Mouse (Mus musculus) gastrocnemius, postnatal 25 days (tissue): Measurements from ENCODE around the gene Mta3. TPM values are rescaled to one million over a fixed set of nuclear protein-coding genes. Genes with fewer than 3 reads are reported as not detected.

Experiments
- DNase-seq: peaks from one replicate; pipeline ENCODE4 v3.0.0; 2022
- long read RNA-seq, 2 experiments: library from polyadenylated mRNA; stranded (forward); transcript quantifications; one replicate each; pipeline ENCODE4 v2.0.0; 2021
- total RNA-seq, 2 experiments: library from RNA; stranded (reverse); gene quantifications; 1 replicate in 1 of 2; 2 replicates in 1 of 2; pipeline ENCODE4 v1.2.3; 2021

Mta3 gene
- 1 to 10 TPM; 8.8 to 8.9 TPM for total RNA-seq
- long read RNA-seq, experiment 1, partial matches to known transcripts: 0 of 4 reads
- long read RNA-seq, experiment 1, other reads (novel, unspliced or antisense): 2 of 4 reads
- long read RNA-seq, experiment 2, transcript Mta3-203 (14 exons, 1,723 nt): major isoform, 6 of 11 reads
- long read RNA-seq, experiment 2, partial matches to known transcripts: 1 of 11 reads
- long read RNA-seq, experiment 2, other reads (novel, unspliced or antisense): 4 of 11 reads

GRCm38 (mm10) chr17:83706116-83706593 lies at the start of gene Mta3:
Gene Mta3, plus strand, starts transcription at chr17:83706163.
- peak; percentile 66 for DNase-seq

GRCm38 (mm10) chr17:83657375-83657774 lies 48.6 kb upstream of the Mta3 start:
- no peak for DNase-seq

DNA sequence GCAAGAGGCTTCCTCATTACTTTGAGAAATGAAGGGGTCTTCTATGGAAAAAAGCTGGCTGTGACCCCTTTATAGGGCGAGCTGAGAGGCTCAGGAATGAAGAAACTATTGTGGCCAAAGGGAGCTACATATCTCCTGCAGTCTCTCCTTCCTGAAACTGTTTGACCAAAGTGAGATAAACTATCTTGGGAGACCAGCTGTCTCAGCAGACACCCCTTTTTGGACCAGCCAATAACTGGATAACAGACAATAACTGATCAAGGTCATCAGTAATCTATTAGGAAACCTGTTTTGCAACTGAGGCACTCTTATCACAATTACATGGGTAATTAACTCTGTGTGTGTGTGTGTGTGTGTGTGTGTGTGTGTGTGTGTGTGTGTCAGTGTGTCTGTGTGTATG lies 47.0 kb upstream of the Mta3 start:
- DNase-seq: no peak

DNA sequence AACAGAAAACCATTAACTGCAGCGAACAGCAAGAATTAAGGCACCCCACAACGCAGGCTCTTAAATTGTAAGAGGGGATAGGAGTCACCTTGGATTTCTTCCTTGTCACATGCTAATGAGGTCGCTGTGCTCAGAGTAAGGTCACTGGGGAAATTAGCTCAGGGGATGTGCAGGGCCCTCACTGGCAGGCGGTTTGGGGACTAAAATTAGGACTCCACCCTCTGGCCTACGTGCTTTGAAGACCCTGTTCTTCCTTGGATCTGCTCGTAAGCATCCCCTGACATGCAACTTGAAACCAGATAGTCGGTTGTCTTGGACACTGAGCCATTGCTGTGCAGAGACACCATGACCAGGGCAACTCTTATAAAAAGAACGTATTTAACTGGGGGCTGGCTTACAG lies 41.2 kb upstream of the Mta3 start:
- DNase-seq: no peak

DNA sequence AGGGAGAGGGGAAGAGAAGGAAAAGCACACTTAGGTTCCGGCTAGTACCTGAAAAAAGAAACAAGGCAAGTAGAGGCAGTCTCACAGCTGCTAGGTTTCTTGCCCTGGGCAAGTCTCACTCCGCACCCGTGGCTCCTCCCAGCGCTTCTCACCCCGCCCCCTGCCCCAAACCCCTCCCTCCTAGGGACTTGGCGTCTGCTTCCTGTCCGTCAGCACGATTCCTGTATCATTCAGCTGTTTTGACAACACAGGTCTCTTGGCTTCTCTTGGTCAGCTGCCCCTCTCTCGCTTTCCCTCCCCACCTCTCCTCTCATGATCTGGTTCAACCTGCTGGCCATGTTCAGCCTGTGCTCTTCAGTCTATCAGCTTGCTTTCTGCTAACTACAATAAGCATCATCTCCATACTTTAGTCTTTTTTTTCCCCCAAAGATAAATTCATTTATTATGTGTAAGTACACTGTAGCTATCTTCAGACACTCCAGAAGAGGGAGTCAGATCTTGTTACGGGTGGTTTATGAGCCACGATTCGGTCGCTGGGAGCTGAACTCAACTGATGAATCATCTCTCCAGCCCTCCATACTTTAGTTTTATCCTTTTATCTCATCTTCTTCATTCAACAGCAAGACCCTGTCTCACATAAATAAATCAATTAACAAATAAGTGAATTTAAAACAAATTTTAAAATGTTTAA lies 39.2 kb upstream of the Mta3 start:
- DNase-seq: no peak

GRCm38 (mm10) chr17:83667934-83668690 lies 37.9 kb upstream of the Mta3 start:
- no peak for DNase-seq

DNA sequence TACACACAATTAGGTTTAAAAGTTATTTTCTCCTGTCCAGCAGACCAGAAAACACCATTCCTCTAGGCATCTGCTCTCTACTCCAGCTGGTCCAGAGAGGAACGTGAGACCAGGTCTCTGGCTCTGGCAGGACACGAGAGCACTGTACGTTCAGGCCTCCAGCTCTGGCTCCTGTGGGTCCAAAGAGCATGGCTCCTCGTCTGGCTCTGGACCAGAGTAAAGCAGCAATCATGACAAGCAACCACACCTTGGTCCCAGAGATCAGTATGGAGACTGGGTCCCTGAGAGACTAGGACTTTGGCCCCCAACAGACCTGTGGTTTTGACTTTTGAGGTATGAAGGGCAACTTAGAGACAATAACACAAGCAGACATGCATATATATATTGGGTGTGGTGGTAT lies 33.3 kb upstream of the Mta3 start:
- no peak for DNase-seq

DNA sequence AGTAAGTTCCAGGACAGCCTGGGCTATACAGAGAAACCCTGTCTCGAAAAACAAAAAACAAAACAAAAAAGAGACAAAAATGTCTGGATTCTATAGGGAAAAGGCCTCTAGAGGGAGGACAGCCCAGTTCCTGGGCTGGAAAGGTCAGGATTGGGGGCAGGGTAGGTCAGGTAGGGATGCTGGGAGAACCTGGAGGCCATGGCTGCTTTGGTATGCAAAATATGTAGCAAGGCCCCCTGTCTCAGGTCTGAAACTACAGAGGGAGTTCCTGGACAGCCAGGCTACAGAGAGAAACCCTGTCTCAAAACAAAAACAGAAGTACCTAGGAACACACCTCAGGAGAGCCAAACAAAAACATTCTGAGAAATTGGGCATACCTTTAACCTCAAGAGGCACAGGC lies 28.6 kb upstream of the Mta3 start:
- DNase-seq: no peak

DNA sequence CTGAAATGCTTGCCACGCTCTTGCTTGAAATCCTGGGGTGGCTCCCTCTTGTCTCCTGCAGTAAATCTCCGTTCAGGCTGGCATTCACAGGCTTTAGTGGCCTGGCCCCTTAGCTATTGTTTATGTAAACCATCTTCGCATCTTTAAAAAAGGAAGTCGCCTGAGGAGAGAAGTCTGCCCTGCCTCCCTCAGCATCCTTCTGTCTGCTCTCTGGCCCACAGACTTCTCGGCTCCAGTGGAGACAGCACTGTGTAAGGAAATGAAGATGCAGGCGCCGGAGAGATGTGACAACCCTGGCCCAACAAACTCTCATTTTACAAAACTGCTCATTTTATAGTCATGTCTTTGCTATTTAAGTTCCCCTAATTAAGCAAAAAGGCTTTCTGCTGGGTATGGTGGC lies 24.0 kb upstream of the Mta3 start:
- no peak for DNase-seq

DNA sequence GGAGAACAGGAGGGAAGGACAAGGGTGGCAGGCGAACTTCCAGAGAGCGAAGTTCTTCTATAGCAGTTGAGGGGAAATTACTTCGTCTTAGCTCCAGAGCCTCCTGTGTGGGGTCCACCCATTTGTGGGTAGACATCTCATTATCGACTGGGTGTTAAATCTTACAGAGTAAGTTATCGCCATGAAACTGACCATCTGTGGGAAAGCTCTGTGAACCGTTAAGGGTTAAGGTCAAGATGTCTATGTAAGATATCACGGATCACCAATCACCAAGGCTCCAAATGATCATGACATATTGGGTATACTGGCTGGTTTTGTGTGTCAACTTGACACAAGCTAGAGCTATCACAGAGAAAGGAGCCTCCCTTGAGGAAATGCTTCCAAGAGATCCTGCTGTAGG lies 21.5 kb upstream of the Mta3 start:
- DNase-seq: no peak

DNA sequence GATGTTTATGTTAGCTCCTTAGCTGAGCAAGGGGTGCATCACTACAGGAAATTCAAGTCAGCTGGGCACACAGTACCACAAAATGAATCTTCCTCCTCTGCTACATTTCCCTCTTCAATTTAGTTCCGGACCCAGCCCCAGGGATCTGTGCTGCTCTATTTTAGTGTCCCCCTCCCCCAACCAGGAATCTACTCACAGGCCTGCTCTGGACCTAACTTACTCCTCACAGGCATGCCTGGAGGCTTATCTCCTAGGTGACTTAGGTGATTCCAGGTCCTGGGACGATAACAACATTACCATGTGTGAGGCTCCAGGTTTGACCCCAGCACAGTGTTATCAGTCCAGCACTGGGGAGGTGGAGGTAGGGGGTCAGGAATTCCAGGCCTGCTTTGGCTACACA lies 15.5 kb upstream of the Mta3 start:
- DNase-seq: no peak

- no peak for DNase-seq
These were observed 14.6 kb upstream of the Mta3 start for GRCm38 (mm10) chr17:83691379-83691778.

GRCm38 (mm10) chr17:83693941-83694340 lies 12.0 kb upstream of the Mta3 start:
- DNase-seq: no peak

GRCm38 (mm10) chr17:83695785-83696184 lies 10.2 kb upstream of the Mta3 start:
- DNase-seq: no peak

GRCm38 (mm10) chr17:83699062-83699724 lies 6.8 kb upstream of the Mta3 start:
- no peak for DNase-seq

DNA sequence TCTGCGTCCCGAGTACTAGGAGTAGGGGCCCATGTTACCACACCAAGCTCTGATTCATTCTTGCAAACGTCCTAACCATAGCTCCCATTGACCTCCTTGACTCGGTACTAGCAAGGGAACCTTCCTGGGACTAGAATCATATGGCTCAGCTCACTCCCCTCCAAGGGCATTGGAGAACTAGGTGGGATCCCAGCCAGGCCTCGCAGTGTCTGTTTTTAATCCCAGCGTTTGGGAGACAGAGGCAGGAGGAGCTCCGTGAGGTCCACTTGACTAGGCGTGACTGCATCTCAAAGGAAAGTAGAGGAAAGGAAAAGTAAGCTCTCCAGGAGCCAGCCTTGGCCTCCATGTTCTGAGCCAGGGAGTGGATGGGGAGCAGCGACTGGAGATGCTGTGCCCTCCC lies 5.8 kb upstream of the Mta3 start:
- no peak for DNase-seq

DNA sequence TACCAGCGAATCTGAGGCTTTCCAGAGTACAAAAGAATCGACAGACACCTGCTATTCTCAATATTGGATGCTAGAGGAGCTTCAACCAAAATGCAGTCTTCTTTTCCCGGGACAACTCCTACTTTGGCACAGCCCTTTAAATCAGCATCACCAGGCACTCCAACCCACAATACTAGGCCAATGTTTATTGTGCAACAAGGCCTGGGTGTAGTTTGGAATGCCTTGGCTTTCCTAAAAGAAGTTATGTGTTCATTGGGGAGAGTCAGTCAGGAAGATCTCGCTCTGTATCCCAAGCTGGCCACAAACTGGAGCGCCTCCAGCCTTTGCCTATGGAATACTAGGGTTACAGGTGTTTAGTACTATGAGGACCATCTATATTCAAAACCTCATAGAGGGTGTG lies 1.5 kb upstream of the Mta3 start:
- peak; percentile 27 for DNase-seq

DNA sequence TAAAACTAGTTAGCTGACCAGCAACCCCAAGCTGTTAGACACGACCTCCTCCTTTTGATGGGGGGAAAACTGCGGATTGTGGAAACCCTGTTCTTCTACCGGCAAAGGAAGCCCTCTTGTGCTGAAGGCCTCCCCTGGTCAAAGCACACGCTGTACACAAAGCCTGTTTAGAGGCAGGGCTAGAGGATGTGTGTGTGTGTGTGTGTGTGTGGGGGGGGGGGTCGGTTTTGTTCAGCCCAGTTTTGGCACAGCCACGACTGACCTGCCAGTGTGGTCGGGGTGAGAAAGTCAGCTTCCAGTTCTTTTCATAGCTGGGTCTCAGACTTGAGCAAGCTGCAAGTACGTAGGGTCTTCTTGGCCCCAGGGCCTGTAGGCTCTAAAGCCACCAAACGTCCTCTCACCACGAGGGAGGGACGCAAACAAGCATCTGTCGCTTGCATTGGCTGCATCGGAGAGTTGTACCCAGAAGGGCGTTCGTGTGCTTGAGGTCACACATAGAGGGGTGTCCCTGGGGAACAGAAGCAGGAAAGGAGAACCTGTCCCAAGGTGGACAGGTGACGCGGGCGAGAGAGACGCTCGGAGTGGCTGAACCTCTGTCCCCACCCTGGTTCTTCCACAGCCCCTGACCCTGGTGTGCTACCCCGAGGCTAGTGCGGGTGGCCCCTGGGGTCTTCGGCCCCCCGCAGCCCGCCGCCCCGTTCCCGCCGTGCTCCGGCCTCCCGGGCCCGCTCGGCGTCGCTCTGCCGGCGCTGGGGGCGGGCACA lies 429 bp upstream of the Mta3 start:
- DNase-seq: peak; percentile 28

- peak; percentile 34 for DNase-seq
These were observed 697 bp downstream of the Mta3 start for GRCm38 (mm10) chr17:83706594-83707126.

DNA sequence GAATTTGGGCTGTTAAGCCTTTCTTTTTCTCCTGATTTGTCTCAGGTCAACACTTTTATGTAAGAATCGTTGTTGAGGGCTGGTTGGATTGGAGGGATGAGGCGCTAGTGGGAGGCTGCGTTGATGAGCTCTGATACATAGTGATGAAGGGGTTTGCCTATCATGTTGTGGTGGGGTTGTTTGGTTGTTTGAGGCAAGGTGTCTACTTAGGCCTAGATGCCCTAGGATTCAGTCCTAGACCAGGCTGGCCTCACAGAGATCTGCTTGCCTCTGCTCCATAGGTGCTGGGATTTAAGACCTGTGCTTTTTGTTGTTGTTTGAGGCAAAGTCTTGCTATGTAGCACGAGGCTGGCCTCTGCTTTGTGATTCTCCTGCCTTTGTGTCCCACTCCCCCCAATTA lies 1.4 kb downstream of the Mta3 start:
- no peak for DNase-seq

DNA sequence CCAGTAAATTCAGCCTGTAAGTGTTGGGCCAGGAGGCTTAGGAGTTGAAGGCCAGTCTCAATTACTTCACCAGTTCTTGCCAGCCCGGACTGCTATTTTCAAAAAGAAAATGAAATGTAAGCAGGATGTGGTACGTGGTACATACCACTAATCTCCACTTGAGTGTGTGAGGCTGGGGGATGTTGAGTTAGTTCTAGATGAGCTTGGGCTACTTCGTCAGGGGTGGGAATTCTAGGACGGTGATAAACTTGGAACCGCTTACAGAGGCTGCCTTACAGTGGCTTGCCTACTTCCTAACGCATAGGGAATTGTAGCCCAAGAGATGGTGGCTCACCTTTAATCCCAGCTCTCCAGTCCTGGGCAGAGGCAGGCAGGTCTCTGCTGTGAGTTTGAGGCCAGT lies 1.9 kb downstream of the Mta3 start:
- no peak for DNase-seq

DNA sequence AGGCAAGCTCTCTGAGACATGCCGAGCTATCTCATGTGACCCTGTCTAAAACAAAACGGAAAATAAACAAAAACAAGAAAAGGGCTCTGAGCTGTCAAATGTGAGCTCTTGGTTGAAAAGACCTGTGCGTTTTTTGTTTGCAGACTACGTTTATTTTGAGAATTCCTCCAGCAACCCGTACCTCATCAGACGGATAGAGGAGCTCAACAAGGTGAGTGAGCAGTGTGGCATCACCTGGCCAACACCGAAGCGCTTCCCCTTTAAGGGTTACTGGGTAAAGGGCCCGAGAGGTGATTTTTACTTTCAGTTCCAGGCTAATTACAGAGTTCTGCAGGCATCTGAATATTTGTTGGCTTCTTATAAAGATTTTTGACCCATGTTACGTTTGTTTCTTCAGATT lies 2.3 kb downstream of the Mta3 start:
- DNase-seq: no peak
